Mouse (Mus musculus): ENCODE data around the gene Oxsr1.

- TF ChIP-seq CTCF (IDR thresholded peaks at IDR 0.05; ENCODE audit: low read depth) (no peak), EP300 (IDR thresholded peaks at IDR 0.05; ENCODE audit: low read depth) (no peak)
Observed at GRCm38 (mm10) chr9:119358058-119358429, 35.8 kb upstream of the Oxsr1 start.

All from liver, postnatal 0 days (tissue).